Mouse (Mus musculus): ENCODE results near the gene Ccdc62. TPM values are rescaled to one million over a fixed set of nuclear protein-coding genes. Genes with fewer than 3 reads are reported as not detected.

Gene Ccdc62
- polyA plus RNA-seq, 1 experiment, result 3.3 TPM

GRCm38 (mm10) chr5:123975668-123976180, 45.2 kb downstream of the Ccdc62 start:
- H3K4me1 ChIP-seq (ENCODE audit: control insufficient read depth, insufficient read depth, low read length), result no peaks in the 10 kb centered on the region
- H3K27ac ChIP-seq (ENCODE audit: insufficient read depth, low read depth, low read length), result no peak overlapping the region
- TF ChIP-seq POLR2A (IDR thresholded peaks at IDR 0.05; ENCODE audit: borderline replicate concordance, low read depth, low read length) (no peak), CTCF (IDR thresholded peaks at IDR 0.05; ENCODE audit: low read depth, low read length) (no peak)
- no peak overlapping the region for H3K4me3 ChIP-seq (ENCODE audit: insufficient read depth, low read length)

- no peaks in the 10 kb centered on the region for H3K4me1 ChIP-seq (ENCODE audit: control insufficient read depth, insufficient read depth, low read length)
- H3K4me3 ChIP-seq (ENCODE audit: insufficient read depth, low read length), result no peak overlapping the region
- TF ChIP-seq POLR2A (IDR thresholded peaks at IDR 0.05; ENCODE audit: borderline replicate concordance, low read depth, low read length) (no peak), CTCF (IDR thresholded peaks at IDR 0.05; ENCODE audit: low read depth, low read length) (no peak)
- H3K27ac ChIP-seq (ENCODE audit: insufficient read depth, low read depth, low read length), result no peak overlapping the region
Measured at GRCm38 (mm10) chr5:123977231-123977630, 46.8 kb downstream of the Ccdc62 start.

GRCm38 (mm10) chr5:123978131-123978530, 47.7 kb downstream of the Ccdc62 start:
- H3K4me1 ChIP-seq (ENCODE audit: control insufficient read depth, insufficient read depth, low read length), result no peaks in the 10 kb centered on the region
- TF ChIP-seq CTCF (IDR thresholded peaks at IDR 0.05; ENCODE audit: low read depth, low read length), result no peak
- no peak for TF ChIP-seq POLR2A (IDR thresholded peaks at IDR 0.05; ENCODE audit: borderline replicate concordance, low read depth, low read length)
- no peak overlapping the region for H3K27ac ChIP-seq (ENCODE audit: insufficient read depth, low read depth, low read length)
- H3K4me3 ChIP-seq (ENCODE audit: insufficient read depth, low read length), result no peak overlapping the region

- TF ChIP-seq CTCF (IDR thresholded peaks at IDR 0.05; ENCODE audit: low read depth, low read length) (no peak), POLR2A (IDR thresholded peaks at IDR 0.05; ENCODE audit: borderline replicate concordance, low read depth, low read length) (no peak)
- Histone ChIP-seq H3K4me3 (ENCODE audit: insufficient read depth, low read length) (no peak overlapping the region), H3K27ac (ENCODE audit: insufficient read depth, low read depth, low read length) (no peak overlapping the region), H3K4me1 (ENCODE audit: control insufficient read depth, insufficient read depth, low read length) (no peaks in the 10 kb centered on the region)
Measured at GRCm38 (mm10) chr5:123979221-123979979, 48.9 kb downstream of the Ccdc62 start.

- H3K27ac ChIP-seq (ENCODE audit: insufficient read depth, low read depth, low read length), result no peak overlapping the region
- H3K4me1 ChIP-seq (ENCODE audit: control insufficient read depth, insufficient read depth, low read length), result no peaks in the 10 kb centered on the region
Measured at GRCm38 (mm10) chr5:123979980-123980369, 49.5 kb downstream of the Ccdc62 start.

GRCm38 (mm10) chr5:123980521-123981249, 50.2 kb downstream of the Ccdc62 start:
- no peak for TF ChIP-seq CTCF (IDR thresholded peaks at IDR 0.05; ENCODE audit: low read depth, low read length)
- no peak for TF ChIP-seq POLR2A (IDR thresholded peaks at IDR 0.05; ENCODE audit: borderline replicate concordance, low read depth, low read length)
- H3K4me3 ChIP-seq (ENCODE audit: insufficient read depth, low read length), result no peak overlapping the region
- H3K27ac ChIP-seq (ENCODE audit: insufficient read depth, low read depth, low read length), result no peak overlapping the region
- no peaks in the 10 kb centered on the region for H3K4me1 ChIP-seq (ENCODE audit: control insufficient read depth, insufficient read depth, low read length)

More at GRCm38 (mm10) chr5:123979980-123980369, 49.5 kb downstream of the Ccdc62 start:
- no peak overlapping the region for H3K4me3 ChIP-seq (ENCODE audit: insufficient read depth, low read length)
- TF ChIP-seq POLR2A (IDR thresholded peaks at IDR 0.05; ENCODE audit: borderline replicate concordance, low read depth, low read length) (no peak), CTCF (IDR thresholded peaks at IDR 0.05; ENCODE audit: low read depth, low read length) (no peak)

- Histone ChIP-seq H3K27ac (ENCODE audit: insufficient read depth, low read depth, low read length) (no peak overlapping the region), H3K4me1 (ENCODE audit: control insufficient read depth, insufficient read depth, low read length) (no peaks in the 10 kb centered on the region), H3K4me3 (ENCODE audit: insufficient read depth, low read length) (no peak overlapping the region)
- TF ChIP-seq POLR2A (IDR thresholded peaks at IDR 0.05; ENCODE audit: borderline replicate concordance, low read depth, low read length), result no peak
- no peak for TF ChIP-seq CTCF (IDR thresholded peaks at IDR 0.05; ENCODE audit: low read depth, low read length)
Measured at GRCm38 (mm10) chr5:123981250-123981554, 50.7 kb downstream of the Ccdc62 start.

GRCm38 (mm10) chr5:123982838-123983237, 52.4 kb downstream of the Ccdc62 start:
- Histone ChIP-seq H3K4me3 (ENCODE audit: insufficient read depth, low read length) (no peak overlapping the region), H3K27ac (ENCODE audit: insufficient read depth, low read depth, low read length) (no peak overlapping the region), H3K4me1 (ENCODE audit: control insufficient read depth, insufficient read depth, low read length) (no peaks in the 10 kb centered on the region)
- TF ChIP-seq CTCF (IDR thresholded peaks at IDR 0.05; ENCODE audit: low read depth, low read length) (no peak), POLR2A (IDR thresholded peaks at IDR 0.05; ENCODE audit: borderline replicate concordance, low read depth, low read length) (no peak)

- no peaks in the 10 kb centered on the region for H3K4me1 ChIP-seq (ENCODE audit: control insufficient read depth, insufficient read depth, low read length)
- TF ChIP-seq CTCF (IDR thresholded peaks at IDR 0.05; ENCODE audit: low read depth, low read length), result no peak
- TF ChIP-seq POLR2A (IDR thresholded peaks at IDR 0.05; ENCODE audit: borderline replicate concordance, low read depth, low read length), result no peak
- no peak overlapping the region for H3K27ac ChIP-seq (ENCODE audit: insufficient read depth, low read depth, low read length)
- H3K4me3 ChIP-seq (ENCODE audit: insufficient read depth, low read length), result no peak overlapping the region
Measured at GRCm38 (mm10) chr5:123985434-123985833, 55.0 kb downstream of the Ccdc62 start.

GRCm38 (mm10) chr5:123986925-123987324, 56.4 kb downstream of the Ccdc62 start:
- Histone ChIP-seq H3K4me1 (ENCODE audit: control insufficient read depth, insufficient read depth, low read length) (no peaks in the 10 kb centered on the region), H3K27ac (ENCODE audit: insufficient read depth, low read depth, low read length) (no peak overlapping the region), H3K4me3 (ENCODE audit: insufficient read depth, low read length) (no peak overlapping the region)
- no peak for TF ChIP-seq POLR2A (IDR thresholded peaks at IDR 0.05; ENCODE audit: borderline replicate concordance, low read depth, low read length)
- TF ChIP-seq CTCF (IDR thresholded peaks at IDR 0.05; ENCODE audit: low read depth, low read length), result no peak
